Mouse (Mus musculus) right cerebral cortex, postnatal 36 days (tissue): ENCODE data around the gene Aqp9.

Experiments used
- DNase-seq, 2 experiments: peaks; one replicate each; pipeline ENCODE4 v3.0.0; 2022; ENCODE audit warnings: low spot score in 2 of 2, mixed read lengths in 1 of 2

Aqp9 gene

DNA sequence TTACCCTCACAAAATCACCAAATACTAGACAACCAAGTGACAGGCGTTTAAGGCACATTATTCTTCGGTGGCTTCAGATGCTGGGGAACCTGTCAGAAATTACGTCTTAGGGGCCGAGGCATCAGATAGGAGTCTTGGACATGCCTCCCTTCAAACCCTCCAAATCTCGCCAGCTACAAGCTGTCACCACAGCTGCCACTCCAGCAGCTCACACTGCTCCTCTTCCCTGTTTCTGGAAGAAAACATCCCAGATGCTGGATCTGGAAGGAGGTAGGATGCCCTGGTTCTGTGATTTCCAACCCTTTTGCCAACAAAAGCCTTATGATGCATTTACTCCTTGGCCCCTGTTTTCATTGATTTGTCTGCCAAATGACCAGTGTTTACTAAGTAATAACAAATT, 101.3 kb downstream of the Aqp9 start:
- no peak for DNase-seq

- DNase-seq: no peak
Observed at GRCm38 (mm10) chr9:71066491-71066890, 102.0 kb downstream of the Aqp9 start.

- DNase-seq: no peak
Observed at GRCm38 (mm10) chr9:71065343-71065875, 103.1 kb downstream of the Aqp9 start.

- DNase-seq: no peak
Observed at GRCm38 (mm10) chr9:71064291-71064840, 104.1 kb downstream of the Aqp9 start.

GRCm38 (mm10) chr9:71063551-71063950, 104.9 kb downstream of the Aqp9 start:
- DNase-seq: no peak

DNA sequence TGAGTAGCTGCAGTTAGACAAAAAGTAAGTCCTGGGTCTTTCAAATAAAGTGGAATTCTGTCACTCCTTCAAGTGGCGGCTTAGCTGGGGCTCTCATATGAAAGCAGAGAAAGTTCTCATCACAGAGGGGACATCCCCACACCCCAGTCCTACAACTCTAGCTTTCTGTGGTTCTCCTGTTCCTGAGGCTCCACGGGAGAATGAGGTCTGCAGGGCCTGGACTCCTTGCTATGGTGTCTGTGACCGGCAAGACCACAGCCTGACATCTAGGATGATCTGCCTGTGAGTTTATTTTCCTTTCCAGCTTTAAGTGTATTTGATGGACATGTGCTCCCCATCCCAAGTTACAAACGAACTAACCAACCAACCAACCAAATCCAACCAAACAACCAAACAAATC, 105.5 kb downstream of the Aqp9 start:
- no peak for DNase-seq

GRCm38 (mm10) chr9:71062301-71062700, 106.2 kb downstream of the Aqp9 start:
- no peak for DNase-seq
